Mouse (Mus musculus) heart, postnatal 0 days (tissue): Measurements from ENCODE around the gene Eln. TPM values are rescaled to one million over a fixed set of nuclear protein-coding genes. Genes with fewer than 3 reads are reported as not detected.

Experiments used
- ATAC-seq: fragments of 200-750 bp; cut with Nextera tagmentation; 2 replicates; pipeline ENCODE4 v1.8.0; 2017; ENCODE audit warnings: low read depth, moderate number of reproducible peaks, moderate library complexity; ENCODE audit not compliant: insufficient read depth
- DNase-seq: peaks from one replicate; pipeline ENCODE4 v3.0.0-alpha.2; 2016; ENCODE audit warnings: low spot score
- H3K27ac ChIP-seq: fragments of 300-500 bp; sonication (generic); 2 replicates; pipeline ENCODE4 v1.5.1; 2014; ENCODE audit warnings: low read depth, mild to moderate bottlenecking
- H3K27me3 ChIP-seq: fragments of 300-500 bp; sonication (generic); 2 replicates; pipeline ENCODE4 v1.6.1; 2014; ENCODE audit warnings: low read length, mixed read lengths; ENCODE audit not compliant: control insufficient read depth, insufficient read depth
- H3K36me3 ChIP-seq: fragments of 300-500 bp; sonication (generic); replicated peaks from 2 replicates; pipeline ENCODE4 v1.6.1; 2014; ENCODE audit warnings: low read length, mixed read lengths; ENCODE audit not compliant: control insufficient read depth, insufficient read depth
- H3K4me1 ChIP-seq: fragments of 300-500 bp; sonication (generic); 2 replicates; pipeline ENCODE4 v1.6.1; 2014; ENCODE audit warnings: antibody characterized with exemption; ENCODE audit not compliant: control insufficient read depth, insufficient read depth
- H3K4me2 ChIP-seq: fragments of 300-500 bp; sonication (generic); 2 replicates; pipeline ENCODE4 v1.6.1; 2014; ENCODE audit warnings: low read depth, mild to moderate bottlenecking, low read length, moderate library complexity
- H3K4me3 ChIP-seq: fragments of 300-500 bp; sonication (generic); 2 replicates; pipeline ENCODE4 v1.5.1; 2014; ENCODE audit warnings: low read depth, low read length
- H3K9ac ChIP-seq: fragments of 300-500 bp; sonication (generic); replicated peaks from 2 replicates; pipeline ENCODE4 v1.6.1; 2014; ENCODE audit warnings: low read depth, low read length, mixed read lengths
- H3K9me3 ChIP-seq: fragments of 300-500 bp; sonication (generic); replicated peaks from 2 replicates; pipeline ENCODE4 v1.6.1; 2016; ENCODE audit warnings: low read length; ENCODE audit not compliant: control insufficient read depth
- CTCF ChIP-seq: IDR thresholded peaks from 2 replicates; pipeline ENCODE4 v1.5.1; 2016; ENCODE audit warnings: antibody characterized with exemption, control low read depth, low read depth
- EP300 ChIP-seq: IDR thresholded peaks from 2 replicates; pipeline ENCODE4 v1.6.1; 2016; ENCODE audit warnings: antibody characterized with exemption, low read depth
- WGBS: fragments of 180-500 bp; shearing (Covaris S2); extraction: QIAGEN DNeasy Blood & Tissue Kit; methylation state at CpG from one replicate; pipeline ENCODE4 v1.1.7; 2014; 5-methylcytosine and 5-hydroxymethylcytosine counted together
- polyA plus RNA-seq: library from polyadenylated mRNA; unstranded; fragments of >200 nt; fragmentation: Nextera tagmentation; extraction: Ambion mirVana; gene quantifications from 2 replicates; pipeline ENCODE4 v1.2.1, GENCODE M21; 2015
- total RNA-seq: library from RNA; depleted of rRNA; stranded (reverse); fragments of >200 nt; gene quantifications from 2 replicates; pipeline ENCODE4 v1.2.3, GENCODE M21; 2014; ENCODE audit warnings: low replicate concordance

Eln gene
- total and polyA plus RNA-seq, 2 experiments from 2014 or later = 313 to 362 TPM

DNA sequence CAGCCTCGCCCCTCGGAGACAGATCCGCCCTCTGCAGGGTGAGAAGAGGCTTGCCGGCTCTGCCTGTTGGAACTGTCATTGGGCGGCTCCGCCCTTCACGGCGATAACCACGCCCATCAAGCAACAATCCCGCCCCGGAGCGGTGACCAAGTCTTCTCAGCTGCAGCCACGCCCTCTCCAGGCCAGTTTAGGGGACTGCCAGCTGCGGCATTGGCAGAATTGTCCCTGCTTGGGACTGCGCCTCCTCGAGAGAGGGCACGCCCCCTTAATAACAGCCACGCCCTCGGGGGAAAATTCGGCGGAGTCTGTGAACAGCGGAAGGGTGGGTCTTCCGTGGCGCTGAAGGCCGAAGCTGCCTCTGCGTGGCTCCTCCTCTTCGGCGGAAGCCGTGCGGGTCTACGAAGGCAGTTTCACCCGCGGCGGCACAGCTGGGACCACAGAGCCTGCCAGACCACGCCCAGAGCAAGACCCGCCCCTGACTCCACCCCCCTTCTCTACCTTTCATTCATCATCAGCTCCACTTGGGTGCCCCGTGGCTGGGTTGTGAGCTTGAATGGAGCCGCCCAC lies 58.3 kb downstream of the Eln start:
- TF ChIP-seq EP300 = no peak
- peak; percentile 60 for TF ChIP-seq CTCF
- WGBS = under 1% methylated on average over 38 of the region's 38 CpGs
- Histone ChIP-seq H3K9me3 (no peaks in the 10 kb centered on the region), H3K4me1 (no peaks in the 10 kb centered on the region; the same call in 1 of the 2 replicates), H3K36me3 (peaks cover 13% of the 10 kb centered on the region; the same call in 1 of the 2 replicates), H3K27ac (peak overlapping the region; percentile 63), H3K9ac (peak overlapping the region; percentile 21; the same call in 1 of the 2 replicates), H3K4me2 (peak overlapping the region; percentile 99), H3K4me3 (peak overlapping the region; percentile 89), H3K27me3 (peaks cover 5% of the 10 kb centered on the region; the same call in 1 of the 2 replicates)
- DNase-seq = peak; percentile 97
- ATAC-seq = peak; percentile 96

DNA sequence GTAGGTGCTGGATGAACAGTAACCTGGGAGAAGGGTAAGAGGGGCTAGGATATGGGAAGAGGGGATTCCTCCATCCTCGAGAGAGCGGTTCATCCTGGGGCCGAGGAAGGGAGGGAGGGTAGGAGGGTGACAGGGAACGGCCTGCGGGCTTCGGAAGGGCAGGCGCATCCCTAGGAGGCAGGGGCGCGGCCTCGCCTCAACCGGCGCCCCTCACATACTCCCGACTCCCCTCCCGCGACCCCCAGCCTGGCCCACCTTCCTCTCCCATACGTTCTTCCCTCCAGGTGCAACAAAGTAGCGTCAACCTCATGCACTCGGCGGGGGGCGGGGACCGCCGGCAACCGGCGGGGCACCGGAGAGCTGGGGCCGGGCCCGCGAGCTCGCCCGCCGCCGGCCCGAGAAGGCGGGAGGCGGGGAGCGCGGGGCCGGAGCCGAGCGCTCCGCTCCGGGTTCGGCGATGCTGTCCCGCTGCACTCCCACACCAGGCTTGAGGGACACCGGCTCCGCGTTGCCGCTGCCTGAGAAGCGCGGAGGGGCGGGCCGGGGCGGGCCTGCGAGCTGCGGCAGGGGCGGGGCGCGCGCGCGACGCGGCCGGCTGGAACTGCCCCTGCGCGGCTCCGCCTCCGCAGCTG lies 58.9 kb downstream of the Eln start, which contains the start of gene Limk1:
TSS of gene Limk1 (minus strand) at position 513 of the 632 bp plus-strand sequence.
- Histone ChIP-seq H3K4me2 (peak within 1 kb of the TSS; percentile 99), H3K27ac (peak within 1 kb of the TSS; percentile 63), H3K4me3 (peak within 1 kb of the TSS; percentile 89), H3K27me3 (peaks cover 5% of the 10 kb centered on the region; the same call in 1 of the 2 replicates), H3K9me3 (no peaks in the 10 kb centered on the region), H3K9ac (peak within 1 kb of the TSS; percentile 84), H3K36me3 (peaks cover 16% of the 10 kb centered on the region; the same call in 1 of the 2 replicates), H3K4me1 (no peaks in the 10 kb centered on the region; the same call in 1 of the 2 replicates)
- TF ChIP-seq CTCF (no peak), EP300 (no peak)
- 0 out of 2 replicates have a peak, but pooled peaks have one; percentile 1 for ATAC-seq
- WGBS = under 1% methylated on average over 44 of the region's 69 CpGs
- DNase-seq = no peak

DNA sequence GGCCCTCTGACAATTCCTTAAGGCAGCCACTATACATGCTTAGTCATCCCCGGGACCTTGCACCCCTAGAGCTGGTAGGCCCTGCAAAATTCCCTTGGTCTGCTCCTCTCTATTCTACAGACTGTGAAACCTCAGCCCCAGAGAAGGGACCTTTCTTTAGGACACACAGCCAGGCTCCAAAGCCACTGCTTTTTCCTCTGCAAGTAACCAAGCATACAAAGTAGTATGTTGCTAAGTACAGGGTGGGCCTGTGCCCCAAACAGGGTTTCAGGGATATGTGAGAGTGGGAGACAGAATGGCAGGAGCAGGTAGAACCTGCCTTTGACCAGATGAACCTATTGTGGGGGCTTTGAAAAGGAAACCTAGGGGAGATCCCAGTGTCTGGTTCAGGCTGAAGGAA lies 59.9 kb downstream of the Eln start:
- Histone ChIP-seq H3K4me1 (no peaks in the 10 kb centered on the region; the same call in 1 of the 2 replicates), H3K27ac (no peak overlapping the region), H3K4me2 (peak overlapping the region; percentile 99), H3K27me3 (peaks cover 5% of the 10 kb centered on the region; the same call in 1 of the 2 replicates), H3K9me3 (no peaks in the 10 kb centered on the region), H3K9ac (no peak overlapping the region), H3K4me3 (no peak overlapping the region), H3K36me3 (peaks cover 16% of the 10 kb centered on the region; the same call in 1 of the 2 replicates)
- DNase-seq (no peak), ATAC-seq (no peak)
- TF ChIP-seq CTCF = no peak
- 87% methylated on average over 1 of the region's 1 CpGs for WGBS

DNA sequence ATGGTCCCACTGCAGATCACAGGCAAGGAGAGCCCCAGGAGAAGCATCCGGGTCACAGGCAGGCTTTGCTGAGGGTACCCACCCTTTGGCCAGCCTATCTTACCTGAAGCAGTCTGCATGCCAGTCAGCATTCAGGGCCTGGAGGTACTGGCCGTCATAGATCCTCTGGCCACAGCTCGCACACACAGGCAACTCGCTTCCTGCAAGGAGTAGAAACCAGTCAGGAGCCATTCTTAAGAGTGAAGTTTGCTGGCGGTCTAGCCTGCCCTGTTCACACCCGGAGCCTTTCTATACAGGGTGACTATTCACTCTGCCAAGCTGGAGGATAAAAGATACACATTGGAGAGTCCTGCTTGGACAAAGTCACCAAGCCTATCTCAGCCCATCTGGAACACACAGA lies 60.6 kb downstream of the Eln start:
- TF ChIP-seq CTCF = no peak
- TF ChIP-seq EP300 = no peak
- Histone ChIP-seq H3K9ac (no peak overlapping the region), H3K4me3 (no peak overlapping the region), H3K9me3 (no peaks in the 10 kb centered on the region), H3K36me3 (peaks cover 16% of the 10 kb centered on the region; the same call in 1 of the 2 replicates), H3K27ac (no peak overlapping the region), H3K27me3 (peaks cover 5% of the 10 kb centered on the region; the same call in 1 of the 2 replicates), H3K4me1 (no peaks in the 10 kb centered on the region; the same call in 1 of the 2 replicates), H3K4me2 (no peak overlapping the region)
- ATAC-seq (no peak), DNase-seq (no peak)
- WGBS = 93% methylated on average over 6 of the region's 6 CpGs

DNA sequence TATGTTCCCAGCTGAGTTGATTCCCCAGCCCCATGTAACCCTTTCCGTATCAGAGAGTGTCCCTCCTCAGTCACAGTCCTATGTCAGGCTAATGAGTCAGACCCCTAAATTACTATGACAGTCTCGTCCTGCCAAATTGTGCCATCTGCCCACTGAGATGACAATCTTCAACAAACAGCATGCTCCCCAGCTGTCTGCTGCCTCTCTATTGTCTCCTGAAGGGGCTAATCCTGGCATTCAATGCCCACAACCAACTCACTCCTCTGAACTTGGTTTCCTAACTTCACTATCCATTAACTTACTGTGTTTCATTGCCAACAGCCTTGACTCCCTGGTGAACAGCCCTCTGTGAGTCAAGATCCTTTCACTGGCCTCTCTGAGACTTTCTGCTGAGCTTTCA lies 62.7 kb downstream of the Eln start:
- Histone ChIP-seq H3K4me1 (no peaks in the 10 kb centered on the region; the same call in 1 of the 2 replicates), H3K27ac (no peak overlapping the region), H3K4me3 (no peak overlapping the region), H3K36me3 (peaks cover 16% of the 10 kb centered on the region; the same call in 1 of the 2 replicates), H3K9me3 (no peaks in the 10 kb centered on the region), H3K9ac (no peak overlapping the region), H3K4me2 (no peak overlapping the region), H3K27me3 (peaks cover 5% of the 10 kb centered on the region; the same call in 1 of the 2 replicates)
- 89% methylated on average over 2 of the region's 2 CpGs for WGBS
- no peak for ATAC-seq
- no peak for DNase-seq
- TF ChIP-seq CTCF (no peak), EP300 (no peak)
